14 mouse cellular contexts compared by ENCODE assay signal in genomic region chr12:84818496-84818895, GRCm38 (mm10). TPM values are rescaled to one million over a fixed set of nuclear protein-coding genes. Genes with fewer than 3 reads are reported as not detected.
DNase-seq lines count a peak whose midpoint lies in the region; ATAC-seq and TF ChIP-seq lines count a peak whose summit lies in the region.
"Had no signal": no experiment of that assay in that cellular context is flagged by ENCODE, and none has a peak within 500 bp of the region (broad histone marks: within the 10 kb centered on the region; RNA-seq: fewer than 3 reads in every experiment).

No protein-coding gene starts in this region.

- no peak overlapping the region for H3K9ac ChIP-seq in liver, embryonic 11.5 days (ENCODE audit: low read depth, low read length)
- H3K9ac ChIP-seq: hindbrain, embryonic 12.5 days; midbrain, embryonic 13.5 days; neural tube, embryonic 12.5 days had no signal

- no peaks in the 10 kb centered on the region for H3K9me3 ChIP-seq in liver, embryonic 11.5 days (ENCODE audit: control insufficient read depth, low read length)
- H3K9me3 ChIP-seq: hindbrain, embryonic 12.5 days; midbrain, embryonic 13.5 days; neural tube, embryonic 12.5 days had no signal

- DNase-seq in testis, postnatal 10 days (ENCODE audit: low spot score), result no peak
- no peak for DNase-seq in liver, embryonic 11.5 days (ENCODE audit: low spot score)
- DNase-seq in cerebellum, adult 11-12 months, result no peak
- DNase-seq in cerebellum, adult 9-11 months, result no peak
- no peak for DNase-seq in adrenal gland, adult 8-10 months
- DNase-seq: kidney, adult 9 months; lung, postnatal 36 days; thymus, adult 18-20 months had no signal

- no peak overlapping the region for H3K4me3 ChIP-seq in testis, adult 2 months (ENCODE audit: control insufficient read depth, low read depth, low read length)
- H3K4me3 ChIP-seq in bone marrow, adult 2 months (replicated peaks; ENCODE audit: control insufficient read depth, low read depth, low read length), result no peak overlapping the region
- no peak overlapping the region for H3K4me3 ChIP-seq in liver, embryonic 11.5 days (ENCODE audit: low read depth, low read length)
- H3K4me3 ChIP-seq: hindbrain, embryonic 12.5 days; midbrain, embryonic 13.5 days; neural tube, embryonic 12.5 days had no signal

- peak; percentile 45; the same call in 1 of the 2 replicates for TF ChIP-seq CTCF in testis, adult 2 months (IDR thresholded peaks at IDR 0.05; ENCODE audit: control insufficient read depth, insufficient read depth, insufficient replicate concordance, low read depth, low read length)
- TF ChIP-seq CTCF in bone marrow, adult 2 months (IDR thresholded peaks at IDR 0.05; ENCODE audit: control insufficient read depth, insufficient read depth, low read length), result peak; percentile 39; the same call in 1 of the 2 replicates

- no peaks in the 10 kb centered on the region for H3K27me3 ChIP-seq in testis, adult 2 months (ENCODE audit: control insufficient read depth, insufficient read depth, low read length)
- H3K27me3 ChIP-seq in liver, embryonic 11.5 days (replicated peaks; ENCODE audit: control insufficient read depth, insufficient read depth, low read length), result no peaks in the 10 kb centered on the region
- H3K27me3 ChIP-seq: hindbrain, embryonic 12.5 days; midbrain, embryonic 13.5 days; neural tube, embryonic 12.5 days had no signal

- no peaks in the 10 kb centered on the region for H3K36me3 ChIP-seq in testis, adult 2 months (ENCODE audit: control insufficient read depth, insufficient read depth, low read length)
- H3K36me3 ChIP-seq in liver, embryonic 11.5 days (ENCODE audit: control insufficient read depth, insufficient read depth, low read length), result no peaks in the 10 kb centered on the region
- H3K36me3 ChIP-seq: hindbrain, embryonic 12.5 days; midbrain, embryonic 13.5 days; neural tube, embryonic 12.5 days had no signal

- TF ChIP-seq POLR2A in testis, adult 2 months (IDR thresholded peaks at IDR 0.05; ENCODE audit: control insufficient read depth, low read depth, low read length), result no peak
- no peak for TF ChIP-seq POLR2A in bone marrow, adult 2 months (IDR thresholded peaks at IDR 0.05; ENCODE audit: borderline replicate concordance, control insufficient read depth, low read depth, low read length)

- WGBS in bone marrow, adult 2 months, result 56% methylated on average over 4 of the region's 4 CpGs
- 61% methylated on average over 4 of the region's 4 CpGs for WGBS in liver, embryonic 11.5 days

- ATAC-seq in liver, embryonic 11.5 days (replicated peaks; ENCODE audit: low FRiP score), result no peak
- ATAC-seq: midbrain, embryonic 13.5 days had no signal

- no peaks in the 10 kb centered on the region; the same call in 1 of the 2 replicates for H3K4me1 ChIP-seq in testis, adult 2 months (ENCODE audit: control insufficient read depth, insufficient read depth, low read length)
- H3K4me1 ChIP-seq in bone marrow, adult 2 months (ENCODE audit: control insufficient read depth, insufficient read depth, low read length), result no peaks in the 10 kb centered on the region
- peaks cover 7% of the 10 kb centered on the region for H3K4me1 ChIP-seq in liver, embryonic 11.5 days (replicated peaks; ENCODE audit: control insufficient read depth, insufficient read depth, low read length)
- H3K4me1 ChIP-seq: hindbrain, embryonic 12.5 days; midbrain, embryonic 13.5 days; neural tube, embryonic 12.5 days had no signal

- no peak overlapping the region for H3K4me2 ChIP-seq in liver, embryonic 11.5 days
- H3K4me2 ChIP-seq: heart, embryonic 11.5 days; hindbrain, embryonic 12.5 days; midbrain, embryonic 13.5 days; neural tube, embryonic 12.5 days had no signal

- no peak overlapping the region for H3K27ac ChIP-seq in testis, adult 2 months (ENCODE audit: control insufficient read depth, insufficient read depth, low read depth, low read length)
- no peak overlapping the region for H3K27ac ChIP-seq in bone marrow, adult 2 months (ENCODE audit: control insufficient read depth, insufficient read depth, low read depth, low read length, poor library complexity)
- peak overlapping the region; percentile 40; the same call in 1 of the 2 replicates for H3K27ac ChIP-seq in liver, embryonic 11.5 days (ENCODE audit: low read depth, low read length)
- H3K27ac ChIP-seq: hindbrain, embryonic 12.5 days; midbrain, embryonic 13.5 days; neural tube, embryonic 12.5 days had no signal

RNA-seq across cellular contexts. Expression of gene Isca2, which starts 45.4 kb away (rescaled TPM):
- polyA plus RNA-seq in testis, adult 2 months (2012; rRNA removed), result 69.8 and 83.7 TPM in 2 replicates
- 83.4 and 90.0 TPM in 2 replicates for polyA plus RNA-seq in bone marrow, adult 2 months (2011; ENCODE audit: insufficient read depth, insufficient read length, low replicate concordance, missing spikeins)
- polyA plus RNA-seq in liver, embryonic 11.5 days (2014; fragmentation: Nextera tagmentation; extraction: Ambion mirVana), result 139 TPM in 2 replicates
- total RNA-seq in adrenal gland, adult 8-10 months (2022), result 10 to 100 TPM; 53.6 to 69.2 (median 65.4) TPM

RNA-seq across cellular contexts. Expression of gene Npc2, which starts 45.5 kb away (rescaled TPM):
- 43.4 and 56.6 TPM in 2 replicates for polyA plus RNA-seq in testis, adult 2 months (2012; rRNA removed)
- polyA plus RNA-seq in bone marrow, adult 2 months (2011; ENCODE audit: insufficient read depth, insufficient read length, low replicate concordance, missing spikeins), result 33.6 and 72.2 TPM in 2 replicates
- 40.3 and 41.7 TPM in 2 replicates for polyA plus RNA-seq in liver, embryonic 11.5 days (2014; fragmentation: Nextera tagmentation; extraction: Ambion mirVana)
- total RNA-seq in adrenal gland, adult 8-10 months (2022), result 100 to 1,000 TPM in 1 of 4 experiments, 10 to 100 TPM in 3; 79.8 to 105 (median 86.2) TPM

RNA-seq across cellular contexts. Expression of gene Ltbp2, which starts 57.8 kb away (rescaled TPM):
- polyA plus RNA-seq in testis, adult 2 months (2012; rRNA removed), result 2.1 and 3.7 TPM in 2 replicates
- 2.7 and 6.9 TPM in 2 replicates for polyA plus RNA-seq in bone marrow, adult 2 months (2011; ENCODE audit: insufficient read depth, insufficient read length, low replicate concordance, missing spikeins)
- 0.16 and 0.29 TPM in 2 replicates for polyA plus RNA-seq in liver, embryonic 11.5 days (2014; fragmentation: Nextera tagmentation; extraction: Ambion mirVana)
- total RNA-seq in adrenal gland, adult 8-10 months (2022), result 1 to 10 TPM; 1.6 to 7.3 (median 5.3) TPM
